Mouse (Mus musculus) hindlimb bud, embryonic 11.5 days (tissue): ENCODE results near the gene Cacna1e.

Experiments used
- DNase-seq: peaks from one replicate; pipeline ENCODE4 v3.0.0-alpha.2; 2012; ENCODE audit warnings: low read depth, low spot score; ENCODE audit errors: extremely low spot score

Cacna1e gene

DNA sequence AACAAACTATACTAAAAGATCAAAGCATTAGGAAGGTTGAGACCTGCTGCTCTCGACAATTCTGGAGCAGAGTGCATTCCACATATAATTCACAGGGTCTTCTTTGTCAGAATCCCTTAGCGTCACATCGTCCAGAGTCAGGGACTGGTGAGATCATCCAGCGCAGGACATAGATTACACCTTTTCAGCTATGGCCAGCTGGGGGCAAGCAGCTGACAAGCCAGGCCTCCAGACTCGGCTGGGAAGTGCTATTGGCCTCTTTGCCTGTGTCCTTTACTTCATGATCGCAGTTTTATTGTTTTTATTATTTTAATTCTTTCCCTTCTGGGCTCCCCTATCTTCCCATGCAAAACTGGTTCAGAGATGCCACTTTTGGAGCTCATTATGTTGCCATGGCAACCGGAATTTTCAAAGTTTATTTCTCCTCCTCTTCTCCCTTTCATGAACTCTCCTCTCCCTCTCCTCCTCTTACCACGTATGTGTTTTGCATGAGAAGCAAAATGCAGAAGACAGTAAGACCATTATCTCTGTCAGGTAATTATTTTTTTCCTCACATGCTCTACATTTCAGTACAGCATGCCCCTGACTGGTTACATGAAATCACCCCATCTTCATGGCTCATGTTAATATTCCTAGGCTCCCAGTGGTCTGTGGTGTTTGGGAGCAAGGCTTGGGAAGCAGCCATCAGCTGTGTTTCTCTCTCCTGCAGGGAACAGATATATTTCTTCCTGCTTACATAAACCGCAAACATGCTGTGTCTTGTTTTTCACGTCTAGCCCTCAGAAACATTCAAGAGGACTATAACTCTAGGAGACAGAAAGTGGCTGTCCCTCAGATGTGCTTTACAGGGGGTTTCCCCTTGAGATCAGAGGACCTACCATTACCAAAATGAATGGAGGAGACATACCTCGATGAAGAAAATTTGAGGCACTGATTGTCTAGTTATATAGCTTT lies 351.0 kb downstream of the Cacna1e start:
- no peak for DNase-seq

DNA sequence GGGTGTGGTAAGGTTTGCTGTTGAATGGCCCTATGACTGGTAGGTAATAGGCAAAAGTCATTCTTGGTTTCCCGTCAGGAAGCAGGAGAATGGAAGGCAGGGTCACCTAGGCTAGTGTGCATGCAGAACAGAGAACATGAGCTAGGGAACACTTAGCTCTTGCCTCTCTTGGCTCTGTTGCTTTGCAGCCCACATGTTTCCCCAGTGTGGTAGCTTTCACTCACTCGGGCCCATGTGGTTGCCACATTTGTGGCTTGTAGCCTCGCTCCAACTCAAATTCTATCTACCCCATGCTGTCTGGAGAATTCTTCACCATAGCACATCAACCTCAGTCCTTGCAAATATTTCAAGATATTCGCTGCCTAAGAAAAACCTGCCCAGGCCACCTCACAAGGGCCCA lies 354.6 kb downstream of the Cacna1e start:
- no peak for DNase-seq

DNA sequence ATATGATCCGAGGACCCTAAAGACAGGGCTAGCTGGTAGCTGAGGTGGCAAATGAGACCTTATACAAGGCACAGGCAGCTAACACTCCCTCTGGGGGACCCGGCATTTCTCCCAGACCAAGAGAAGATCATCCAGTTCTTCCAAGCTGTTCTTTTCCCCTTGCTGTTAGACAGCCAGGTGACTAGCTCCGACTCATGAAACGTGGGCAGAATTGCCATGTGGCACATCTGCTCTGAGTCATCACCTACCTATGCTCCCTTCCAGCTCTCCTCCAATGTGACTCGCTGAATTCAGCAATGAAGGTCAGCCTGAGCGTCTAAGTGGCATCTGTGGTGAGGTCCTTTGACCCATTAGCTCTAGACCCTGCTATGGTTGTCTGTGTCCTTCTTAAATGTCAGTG lies 355.5 kb downstream of the Cacna1e start:
- DNase-seq = no peak

DNA sequence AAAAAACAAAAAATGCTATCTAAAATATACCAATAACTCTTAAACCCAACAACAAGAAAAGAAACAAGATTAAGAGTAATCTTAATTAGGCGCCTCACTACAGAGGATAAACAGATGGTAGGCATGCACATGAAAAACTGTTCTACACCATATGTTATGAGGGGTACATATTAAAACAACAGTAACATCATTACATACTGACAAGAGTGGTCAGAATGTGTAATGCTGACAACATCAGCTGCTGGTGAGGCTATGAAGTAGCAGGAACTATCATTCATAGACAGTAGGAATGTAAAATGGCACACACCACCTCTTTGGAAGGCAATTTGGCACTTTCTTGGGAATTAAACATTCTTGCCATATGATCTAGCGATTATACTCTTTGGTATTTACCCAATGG lies 363.6 kb downstream of the Cacna1e start:
- no peak for DNase-seq

DNA sequence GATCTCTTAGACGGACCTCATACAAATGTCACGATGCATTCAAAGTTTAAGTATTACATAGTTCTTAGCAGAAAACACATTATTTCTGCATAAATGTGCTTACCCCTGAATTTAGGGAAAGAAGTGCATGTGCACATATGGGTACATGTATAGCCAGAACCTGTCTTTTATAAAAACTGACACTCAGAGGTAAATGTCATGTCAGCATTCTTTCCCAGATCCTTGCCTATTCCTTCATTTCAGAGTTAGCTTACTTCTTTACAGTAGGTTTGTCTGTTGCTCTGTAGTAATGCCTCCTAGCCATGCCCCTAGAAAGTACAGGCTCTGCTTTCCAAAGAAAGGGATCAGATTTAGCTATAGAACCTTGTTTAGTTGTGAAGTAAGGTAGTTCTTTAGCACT lies 369.0 kb downstream of the Cacna1e start:
- DNase-seq = no peak

DNA sequence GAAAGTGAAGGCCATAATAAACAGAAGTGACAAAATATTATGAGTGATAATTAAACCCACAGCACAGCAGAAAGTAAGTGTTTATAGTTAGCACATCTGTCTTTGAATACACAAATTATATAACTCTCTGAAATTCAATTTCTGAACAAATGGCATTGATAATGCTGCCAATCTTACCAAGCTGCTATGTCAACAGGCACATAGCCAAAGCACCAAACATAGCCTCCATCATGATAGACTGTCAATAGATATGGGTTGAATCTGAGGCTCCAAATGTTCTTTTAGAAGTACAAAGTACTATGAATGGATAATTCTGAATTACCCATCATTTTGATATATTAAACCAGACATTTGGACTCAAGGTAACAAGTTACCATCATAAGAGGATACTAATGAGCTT lies 372.6 kb downstream of the Cacna1e start:
- DNase-seq = no peak

DNA sequence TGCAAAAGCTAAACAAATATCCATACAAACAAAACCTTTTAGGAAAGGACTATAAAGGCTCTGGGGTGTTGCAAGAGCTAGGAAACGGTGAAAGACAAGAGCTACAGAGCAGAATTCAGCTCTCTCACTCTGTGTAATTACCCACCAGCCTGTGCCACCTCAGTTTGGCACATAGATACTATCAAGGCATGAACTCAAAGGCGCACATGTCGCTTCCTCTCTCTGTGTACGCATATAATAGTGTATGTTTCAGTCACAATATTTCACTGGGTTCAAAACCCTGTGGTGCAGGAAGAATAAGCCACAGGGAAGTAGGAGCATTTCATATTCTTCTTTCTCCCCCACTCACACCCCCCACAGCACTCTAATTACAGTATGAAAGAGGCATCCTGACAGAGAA lies 380.3 kb downstream of the Cacna1e start:
- DNase-seq = no peak

DNA sequence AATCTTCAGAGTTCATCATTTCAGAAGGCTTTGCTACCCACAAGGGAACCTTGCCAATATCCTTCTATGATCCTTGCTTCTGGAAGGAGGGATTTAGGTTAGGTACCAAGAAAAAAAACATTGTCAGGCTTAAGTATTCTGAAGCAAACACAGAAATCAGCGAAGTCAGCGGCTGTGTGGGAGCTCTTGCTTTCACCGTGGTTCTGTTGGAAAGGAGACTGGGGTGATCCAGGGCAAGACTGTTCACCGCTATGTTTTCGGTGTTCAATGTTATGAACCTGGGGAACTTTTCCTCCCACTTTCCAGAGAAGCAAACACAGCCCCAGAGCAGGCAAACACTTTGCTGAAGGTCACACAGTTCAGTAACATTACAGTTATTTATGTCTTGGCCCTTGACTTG lies 383.4 kb downstream of the Cacna1e start:
- DNase-seq = no peak

DNA sequence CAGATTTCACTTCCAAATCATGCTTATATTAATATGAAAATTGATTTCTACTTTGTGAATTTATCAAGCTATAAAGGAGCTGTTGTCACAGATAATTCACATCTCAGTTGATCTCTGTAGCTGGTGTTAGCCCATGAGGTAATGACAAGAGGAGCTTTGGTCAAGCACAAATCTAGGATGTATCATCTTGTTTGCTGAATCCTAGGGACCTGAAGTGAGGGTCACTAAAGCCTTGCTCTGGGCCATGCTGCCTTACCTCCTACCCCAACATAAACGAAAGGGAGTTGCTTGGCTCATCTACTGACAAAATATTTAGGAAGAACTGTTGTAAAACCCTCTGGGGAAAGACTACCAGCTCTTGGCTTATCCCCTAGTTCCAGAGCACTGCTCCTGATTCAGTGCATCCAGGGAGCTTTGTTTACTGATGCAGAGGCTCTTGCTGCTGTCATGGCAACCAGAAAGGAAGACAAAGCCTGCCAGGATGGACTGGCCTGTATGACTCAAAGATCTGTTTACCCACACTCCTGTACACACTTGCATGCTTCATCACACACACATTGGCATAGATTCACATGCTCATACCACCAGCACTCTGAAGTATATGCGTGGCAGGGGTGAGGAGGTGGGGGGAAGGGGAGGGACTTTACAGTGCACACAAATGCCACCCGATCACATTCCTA lies 384.0 kb downstream of the Cacna1e start:
- DNase-seq = no peak

DNA sequence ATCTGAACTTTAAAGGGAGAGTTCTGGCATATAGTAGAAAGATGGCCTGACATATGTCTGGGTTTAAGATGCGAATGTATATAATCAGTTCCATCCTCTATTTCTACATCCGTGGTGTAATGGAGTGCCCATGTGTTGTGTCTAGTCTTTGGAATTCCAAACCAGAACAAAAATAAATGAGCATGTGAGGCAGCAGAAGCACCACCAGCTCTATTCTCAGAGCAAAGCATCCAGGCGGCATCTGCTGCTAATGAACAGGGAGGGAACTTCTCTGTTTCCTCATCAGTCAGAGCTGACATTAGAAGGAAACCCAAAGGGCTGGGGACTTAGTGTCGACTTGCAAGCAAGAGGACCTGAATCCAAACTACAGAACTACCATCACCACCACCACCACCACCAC lies 385.5 kb downstream of the Cacna1e start:
- no peak for DNase-seq

DNA sequence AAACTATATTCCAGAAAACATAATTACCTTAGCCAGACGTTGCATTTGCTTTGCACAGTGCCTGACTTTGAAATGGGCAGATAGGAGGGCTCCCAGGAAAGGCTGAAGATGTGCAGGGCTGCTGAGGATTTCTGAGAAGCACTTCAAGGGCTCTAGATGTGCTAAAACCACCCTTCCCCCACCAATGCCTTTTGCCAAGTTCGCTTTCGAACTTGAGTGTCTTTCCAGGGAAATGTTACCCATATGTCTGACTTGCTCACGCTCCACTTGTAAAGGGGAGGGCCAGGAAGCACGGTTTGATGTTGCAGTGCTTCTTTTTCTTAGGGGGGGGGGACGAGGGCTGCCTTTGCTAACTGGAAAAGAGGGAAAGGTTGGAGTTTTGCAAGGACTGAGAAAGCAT lies 393.2 kb downstream of the Cacna1e start:
- DNase-seq = no peak

DNA sequence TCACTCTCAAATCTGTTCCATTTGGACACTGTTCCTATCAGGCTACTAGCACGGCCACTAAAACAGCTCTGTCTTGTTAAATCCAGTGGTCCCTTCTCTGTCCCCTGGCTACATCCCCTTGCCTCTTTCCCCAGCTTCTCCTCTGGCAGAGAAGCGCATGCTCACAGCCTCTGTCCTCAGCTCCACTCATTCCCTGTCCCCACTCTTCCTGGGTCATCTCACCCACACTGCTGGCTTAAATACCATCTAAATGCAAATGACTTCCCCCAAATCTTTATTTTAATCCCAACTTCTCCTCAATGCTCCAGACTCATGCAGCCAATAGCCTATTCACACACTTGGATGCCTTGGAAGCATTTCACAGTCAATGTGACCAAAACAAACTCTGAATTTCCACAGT lies 407.6 kb downstream of the Cacna1e start:
- no peak for DNase-seq

DNA sequence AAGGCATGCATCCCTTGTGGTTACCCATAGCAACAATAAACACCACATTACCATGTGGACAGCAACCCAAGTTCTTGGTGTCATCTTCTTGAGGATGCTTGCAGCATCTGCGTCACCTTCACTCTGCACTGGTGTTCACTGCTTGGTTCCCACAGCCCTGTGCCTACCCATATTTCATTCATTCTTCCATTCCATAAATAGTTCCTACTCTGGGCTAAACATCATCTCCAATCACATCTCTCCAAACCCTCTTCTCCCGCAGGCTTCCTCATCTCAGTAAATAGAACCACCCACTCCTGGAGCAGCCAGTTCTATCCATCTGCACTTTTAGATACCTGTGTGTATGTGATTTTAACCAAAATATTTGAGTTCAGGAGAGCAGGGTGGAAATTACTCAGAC lies 408.6 kb downstream of the Cacna1e start:
- DNase-seq = no peak

DNA sequence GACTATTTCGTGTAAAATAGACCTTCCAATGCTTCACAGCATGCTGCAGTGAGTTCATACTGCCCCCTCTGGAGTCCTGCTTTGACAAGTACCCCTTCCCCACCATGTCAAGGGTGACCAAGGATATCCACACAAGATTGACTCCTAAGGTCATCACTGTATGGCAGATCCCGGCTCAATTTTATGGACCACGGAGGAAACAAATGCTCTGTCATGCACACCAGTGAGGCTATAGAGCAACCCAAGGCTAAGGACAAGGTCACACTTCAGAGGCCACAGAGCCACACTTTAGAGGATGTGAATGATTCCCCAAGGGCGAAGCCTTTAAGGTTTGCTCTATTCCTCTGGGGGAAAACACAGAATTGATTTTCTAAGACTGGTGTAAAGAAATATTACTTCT lies 410.1 kb downstream of the Cacna1e start:
- DNase-seq = no peak

DNA sequence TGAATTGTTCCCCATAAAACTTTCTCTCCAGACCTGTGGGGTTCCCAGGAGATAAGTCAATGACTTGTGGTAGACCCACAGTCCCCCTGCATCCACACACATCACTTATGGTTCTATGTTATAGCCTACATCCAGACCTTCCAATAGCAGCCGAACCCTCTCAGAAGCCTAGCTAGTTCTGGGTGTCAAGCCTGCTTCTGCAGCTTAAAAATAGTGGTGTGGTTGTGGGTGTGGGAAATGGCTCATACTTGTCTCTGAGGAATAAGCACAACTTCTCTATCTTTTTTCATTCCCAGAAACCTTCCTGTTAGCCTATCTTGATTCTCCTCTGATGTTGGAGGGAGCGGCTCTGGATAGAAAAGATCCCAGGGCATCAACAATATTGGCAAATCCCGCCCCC lies 417.0 kb downstream of the Cacna1e start:
- DNase-seq = no peak

DNA sequence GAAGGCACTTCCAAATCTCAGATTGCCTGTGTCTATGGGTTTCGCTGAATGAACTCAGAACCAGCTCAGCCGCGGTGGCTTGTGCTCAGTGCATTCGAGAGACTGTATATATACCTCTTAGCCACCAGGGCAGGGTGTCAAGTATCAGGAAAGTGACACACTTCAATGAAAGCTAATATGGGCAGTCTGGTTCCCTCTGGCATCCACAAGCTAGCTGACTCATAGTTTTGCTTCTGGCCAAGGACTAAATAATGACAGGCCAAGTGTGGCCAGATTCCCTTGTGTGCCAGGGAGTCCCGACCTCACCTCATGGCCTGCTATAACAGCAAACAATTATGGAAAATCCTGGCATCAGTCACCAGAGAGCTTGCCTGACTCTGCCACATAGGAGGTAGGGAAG lies 422.8 kb downstream of the Cacna1e start:
- no peak for DNase-seq

DNA sequence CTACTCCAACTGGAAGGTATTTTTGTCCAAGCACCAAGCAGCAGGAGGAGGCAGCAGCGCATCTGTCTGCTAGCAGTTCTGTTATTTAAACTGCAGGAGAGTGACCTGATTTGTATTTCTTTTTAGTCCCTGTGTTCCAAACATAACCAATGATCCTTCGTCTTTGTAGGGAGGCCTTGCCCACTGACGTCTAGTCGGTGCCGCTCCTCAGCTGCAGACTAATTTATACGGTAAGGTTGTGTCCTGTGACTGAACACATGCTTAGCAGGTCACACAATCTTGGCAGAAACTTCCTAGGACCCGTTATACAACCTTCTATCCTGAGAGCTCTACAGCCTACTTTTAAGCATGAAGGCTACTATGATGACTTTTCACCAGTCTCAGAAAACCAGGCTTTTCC lies 424.2 kb downstream of the Cacna1e start:
- no peak for DNase-seq

DNA sequence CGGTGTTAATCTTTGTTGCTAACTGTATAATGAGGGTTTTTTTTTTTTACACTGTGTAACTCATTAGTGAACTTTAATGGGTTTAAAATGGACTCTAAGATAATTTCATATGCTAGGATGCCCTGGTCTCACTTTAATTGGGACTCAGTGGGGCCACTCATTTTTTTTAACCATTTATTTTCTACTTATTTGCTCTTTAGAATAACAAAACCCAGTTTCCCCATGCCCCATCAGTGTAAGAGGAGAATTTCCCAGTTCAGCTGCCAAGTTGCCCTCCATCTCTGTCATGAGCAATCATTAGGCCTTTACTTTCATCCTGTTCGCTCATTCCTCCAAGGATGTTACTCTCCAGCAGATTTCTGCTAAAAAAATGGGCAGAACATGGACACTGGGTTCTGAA lies 425.7 kb downstream of the Cacna1e start:
- DNase-seq = no peak

DNA sequence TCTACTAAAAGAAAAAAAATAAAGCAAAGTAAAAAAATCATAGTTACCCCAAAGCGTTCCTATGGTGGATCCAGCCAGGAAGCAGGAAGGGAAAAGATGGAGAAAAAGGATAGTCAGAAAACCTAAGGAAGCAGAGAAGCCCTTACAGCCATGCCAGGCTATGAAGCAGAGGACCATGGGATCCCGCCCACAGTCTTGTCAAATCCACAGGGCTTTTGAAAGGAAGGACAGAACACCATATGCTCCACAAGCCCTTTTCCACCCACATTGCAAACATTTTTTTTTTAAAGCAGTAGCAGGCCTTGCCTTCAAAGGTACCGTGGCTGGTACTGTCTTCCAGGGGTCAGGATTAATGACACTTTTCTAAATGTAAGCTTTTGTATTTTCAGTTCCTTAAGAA lies 433.5 kb downstream of the Cacna1e start:
- no peak for DNase-seq

DNA sequence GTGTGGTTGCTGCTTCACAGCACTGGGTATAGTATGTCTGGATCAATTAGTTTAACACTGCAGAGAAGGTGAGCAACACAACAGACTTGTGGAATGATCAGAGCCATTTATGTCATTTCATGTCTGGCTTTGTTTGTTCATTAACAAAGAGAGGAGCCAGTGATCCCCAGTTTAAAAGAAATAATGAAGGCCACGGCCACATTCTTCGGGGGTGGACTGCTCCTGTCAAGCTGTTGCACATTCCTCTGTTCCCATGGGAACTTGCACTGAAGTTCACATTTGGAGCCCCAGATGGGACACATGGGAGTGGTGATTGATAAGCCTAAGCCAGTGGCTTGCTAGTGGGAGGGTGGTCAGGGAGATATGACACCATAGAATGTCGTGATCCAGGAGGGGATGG lies 437.8 kb downstream of the Cacna1e start:
- DNase-seq = no peak

DNA sequence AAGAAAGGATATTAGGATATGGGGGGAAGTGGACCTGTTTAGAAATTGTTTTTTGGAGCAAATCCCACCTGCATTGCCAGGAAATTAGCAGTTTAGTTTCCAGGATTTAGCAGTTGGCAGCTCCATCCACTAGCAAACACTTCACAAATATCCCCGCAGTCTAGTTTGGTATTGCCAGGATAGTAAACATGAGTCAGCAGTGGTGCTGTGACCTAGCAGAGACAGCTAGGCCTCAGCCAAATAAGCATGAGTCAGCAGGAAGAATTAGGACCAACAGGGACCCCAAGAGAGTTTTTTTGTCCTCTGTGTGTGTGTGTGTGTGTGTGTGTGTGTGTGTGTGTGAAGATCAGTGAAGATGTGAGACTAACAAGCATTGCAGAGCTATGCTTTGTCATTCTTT lies 450.8 kb downstream of the Cacna1e start:
- DNase-seq = no peak

DNA sequence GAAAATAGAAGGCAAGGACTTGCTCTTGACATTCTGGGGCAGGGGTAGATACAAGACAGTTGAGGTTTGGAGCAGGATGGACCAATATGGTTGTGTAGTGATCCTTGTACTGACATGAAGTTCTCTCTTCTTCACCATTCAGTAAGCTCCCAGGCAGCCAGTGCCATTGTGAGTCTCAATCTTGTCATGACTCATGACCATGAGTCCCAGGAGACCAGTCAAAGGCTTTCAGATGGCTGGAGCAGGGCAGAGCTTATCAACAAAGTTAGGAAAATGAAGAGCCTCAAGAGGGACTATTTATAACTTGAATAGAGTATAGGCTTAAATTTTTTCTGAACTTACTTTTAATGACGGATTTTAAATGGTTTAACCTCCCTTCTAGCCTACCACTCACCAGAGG lies 451.2 kb downstream of the Cacna1e start:
- no peak for DNase-seq

DNA sequence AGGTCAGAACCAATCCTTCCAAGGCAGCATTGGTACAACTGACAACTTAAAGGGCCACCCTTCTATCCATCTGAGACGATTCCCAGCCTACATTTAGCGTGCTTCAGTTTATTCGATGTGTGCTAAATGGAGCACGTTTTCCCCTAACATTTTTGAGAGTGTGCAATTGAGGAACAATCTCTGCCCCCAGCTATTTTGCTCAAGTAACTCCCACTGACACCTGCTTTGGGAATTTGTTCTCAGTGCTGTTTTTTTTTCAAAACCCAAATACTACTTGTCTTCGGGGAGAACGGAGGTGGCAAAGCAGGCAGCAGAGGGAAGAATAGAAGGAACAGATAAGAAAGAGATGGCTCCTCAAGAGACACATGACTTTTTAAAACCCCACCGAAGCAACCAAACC lies 456.0 kb downstream of the Cacna1e start:
- DNase-seq = no peak
